8 mouse cellular contexts compared by ENCODE assay signal in the genomic region with DNA sequence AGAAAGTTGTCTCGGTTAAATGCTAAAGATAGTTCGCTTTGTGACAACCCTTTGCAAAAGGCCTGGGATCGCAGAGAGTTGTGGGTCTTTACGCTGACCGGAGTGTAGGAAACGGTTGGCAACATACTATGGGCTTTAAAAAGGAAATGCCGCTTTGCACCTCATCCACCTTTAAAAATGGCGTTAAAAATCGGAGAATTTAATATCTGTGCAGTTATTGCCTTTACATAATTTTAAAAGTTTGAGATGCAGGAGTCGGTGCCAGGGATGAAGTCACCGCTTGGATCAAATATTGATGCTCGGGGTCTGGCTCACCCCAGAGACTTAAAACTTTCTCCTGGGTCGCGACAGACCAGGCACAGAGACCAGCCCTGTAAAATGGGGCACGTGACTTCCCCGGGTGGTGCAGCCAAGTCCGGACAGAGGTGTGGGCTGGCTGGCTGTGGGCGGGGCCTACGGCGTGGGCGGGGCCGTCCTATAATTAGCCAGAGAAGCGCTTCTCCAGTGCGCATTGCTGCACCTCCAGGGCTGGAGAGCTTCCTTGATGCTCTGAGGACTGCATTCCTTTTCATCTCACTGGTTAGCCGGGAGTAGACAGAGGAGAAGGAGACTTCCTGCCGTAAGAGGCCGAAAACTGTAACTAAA. TPM values are rescaled to one million over a fixed set of nuclear protein-coding genes. Genes with fewer than 3 reads are reported as not detected.
DNase-seq lines count a peak whose midpoint lies in the region; ATAC-seq and TF ChIP-seq lines count a peak whose summit lies in the region.

No protein-coding gene starts in this region.

- no peaks in the 10 kb centered on the region for H3K36me3 ChIP-seq in hindbrain, postnatal 0 days (ENCODE audit: insufficient read depth, low read length)
- H3K36me3 ChIP-seq in megakaryocyte, embryonic 14.5 days (replicated peaks; ENCODE audit: low read length), result no peaks in the 10 kb centered on the region

- DNase-seq in ZHBTc4 (ENCODE audit: low read depth, low spot score), result peak; percentile 98
- peak; percentile 27 to 46 for DNase-seq in cerebellum, postnatal 4 days (ENCODE audit: low spot score in 2 of 2)
- DNase-seq in gastrocnemius, adult 2 months, result peak; percentile 90
- DNase-seq in hindbrain, postnatal 0 days (ENCODE audit: low spot score), result peak; percentile 58
- peak; percentile 14 to 66 for DNase-seq in left cerebral cortex, adult 9 months (ENCODE audit: low spot score in 2 of 2)
- peak; percentile 56 for DNase-seq in right cerebral cortex, postnatal 14 days
- peak; percentile 81 to 92 for DNase-seq in urinary bladder, postnatal 36 days (ENCODE audit: low spot score in 2 of 2)

- peak; percentile 76; the same call in 1 of the 2 replicates for ATAC-seq in hindbrain, postnatal 0 days

- 12% methylated on average over 27 of the region's 27 CpGs for WGBS in hindbrain, postnatal 0 days

- H3K27me3 ChIP-seq in hindbrain, postnatal 0 days (ENCODE audit: insufficient read depth, low read length), result no peaks in the 10 kb centered on the region
- peaks cover 7% of the 10 kb centered on the region for H3K27me3 ChIP-seq in megakaryocyte, embryonic 14.5 days (replicated peaks)

- TF ChIP-seq CTCF in gastrocnemius, adult 2 months (IDR thresholded peaks at IDR 0.05), result no peak
- TF ChIP-seq CTCF in hindbrain, postnatal 0 days (IDR thresholded peaks at IDR 0.05; ENCODE audit: low read depth), result no peak

- peak overlapping the region; percentile 80 for H3K27ac ChIP-seq in gastrocnemius, adult 2 months
- no peak overlapping the region for H3K27ac ChIP-seq in hindbrain, postnatal 0 days

- intact Hi-C loops in gastrocnemius, adult 2 months (cut with DNase I), result no loop called here

- H3K9ac ChIP-seq in hindbrain, postnatal 0 days (replicated peaks; ENCODE audit: low read length), result 0 out of 2 replicates have a peak overlapping the region, but pooled peaks have one; percentile 21

- peak overlapping the region; percentile 68 for H3K4me3 ChIP-seq in gastrocnemius, adult 2 months
- peak overlapping the region; percentile 32 for H3K4me3 ChIP-seq in hindbrain, postnatal 0 days (ENCODE audit: low read length)
- peak overlapping the region; percentile 90 for H3K4me3 ChIP-seq in megakaryocyte, embryonic 14.5 days (replicated peaks)

- H3K9me3 ChIP-seq in hindbrain, postnatal 0 days (ENCODE audit: low read length), result no peaks in the 10 kb centered on the region
- no peaks in the 10 kb centered on the region for H3K9me3 ChIP-seq in megakaryocyte, embryonic 14.5 days

- H3K4me2 ChIP-seq in hindbrain, postnatal 0 days (ENCODE audit: low read depth, low read length), result peak overlapping the region; percentile 73

- H3K4me1 ChIP-seq in hindbrain, postnatal 0 days (ENCODE audit: insufficient read depth, low read length), result 0 out of 2 replicates have a peak, but pooled peaks cover 10% of the 10 kb centered on the region
- H3K4me1 ChIP-seq in megakaryocyte, embryonic 14.5 days, result peaks cover 32% of the 10 kb centered on the region

RNA-seq across cellular contexts. Expression of a gene that starts 53.7 kb away (rescaled TPM):
- 1 to 10 TPM; 4.9 to 7.1 TPM for total RNA-seq in gastrocnemius, adult 2 months (2021)
- 18.0 and 19.5 TPM in 2 replicates for total RNA-seq in hindbrain, postnatal 0 days (2014; rRNA removed)
- 11.8 and 13.5 TPM in 2 replicates for polyA plus RNA-seq in hindbrain, postnatal 0 days (2015; fragmentation: Nextera tagmentation; extraction: Ambion mirVana)
- 3.1 and 5.1 TPM in 2 replicates for polyA plus RNA-seq in megakaryocyte, embryonic 14.5 days (2012; ENCODE audit: insufficient read depth, low replicate concordance)

Comparison
In these comparisons a context has a peak if more than half of its experiments do, and no peak if none do; other contexts are left out.
1. DNase-seq: peak in every context shown above with its lines; median percentile 98 in ZHBTc4; 90 in gastrocnemius, adult 2 months; 86 in urinary bladder, postnatal 36 days; 58 in hindbrain, postnatal 0 days; 56 in right cerebral cortex, postnatal 14 days; 40 in left cerebral cortex, adult 9 months; 36 in cerebellum, postnatal 4 days.
2. H3K4me3 ChIP-seq: peak in every context shown above with its lines; median percentile 90 in megakaryocyte, embryonic 14.5 days; 68 in gastrocnemius, adult 2 months; 32 in hindbrain, postnatal 0 days.